Mouse (Mus musculus): Measurements from ENCODE around the gene Zmiz1. TPM values are rescaled to one million over a fixed set of nuclear protein-coding genes. Genes with fewer than 3 reads are reported as not detected.

Zmiz1 gene
- polyA plus RNA-seq, 1 experiment from 2014 or later = 31.3 TPM

- ATAC-seq (ENCODE audit: insufficient number of reproducible peaks, insufficient read depth, low FRiP score, low read depth) = peak; percentile 29; the same call in 1 of the 2 replicates
- Histone ChIP-seq H3K4me3 (ENCODE audit: control insufficient read depth in 1 of 2, insufficient read depth in 1 of 2, low read depth in 1 of 2, low read length in 2 of 2) (no peak overlapping the region), H3K4me2 (ENCODE audit: low read length) (no peak overlapping the region), H3K27me3 (ENCODE audit: control insufficient read depth, insufficient read depth, low read length) (no peaks in the 10 kb centered on the region), H3K27ac (replicated peaks in 1 of 2; ENCODE audit: control insufficient read depth in 1 of 2, insufficient read depth in 1 of 2, low read depth in 2 of 2, low read length in 2 of 2) (peak overlapping the region; percentile 93 to 94), H3K36me3 (ENCODE audit: control insufficient read depth, insufficient read depth, low read length) (peaks cover 18% of the 10 kb centered on the region), H3K4me1 (ENCODE audit: control insufficient read depth in 2 of 2, insufficient read depth in 2 of 2, low read length in 2 of 2) (peaks cover 43 to 44% of the 10 kb centered on the region in 2 experiments), H3K9me3 (ENCODE audit: control insufficient read depth, low read length) (no peaks in the 10 kb centered on the region), H3K9ac (ENCODE audit: low read length) (peak overlapping the region; percentile 14; the same call in 1 of the 2 replicates)
- WGBS = 22% methylated on average over 4 of the region's 4 CpGs
These were observed 251.7 kb downstream of the Zmiz1 start for GRCm38 (mm10) chr14:25710681-25711080.

- H3K27me3 ChIP-seq (ENCODE audit: control insufficient read depth, insufficient read depth, low read length) = no peaks in the 10 kb centered on the region
- no peak overlapping the region for H3K4me2 ChIP-seq (ENCODE audit: low read length)
- H3K9me3 ChIP-seq (ENCODE audit: control insufficient read depth, low read length) = no peaks in the 10 kb centered on the region
- H3K4me1 ChIP-seq (ENCODE audit: control insufficient read depth in 2 of 2, insufficient read depth in 2 of 2, low read length in 2 of 2) = peaks cover 43 to 44% of the 10 kb centered on the region in 2 experiments
- H3K27ac ChIP-seq (replicated peaks in 1 of 2; ENCODE audit: control insufficient read depth in 1 of 2, insufficient read depth in 1 of 2, low read depth in 2 of 2, low read length in 2 of 2) = peak overlapping the region; percentile 93 to 94
- H3K36me3 ChIP-seq (ENCODE audit: control insufficient read depth, insufficient read depth, low read length) = peaks cover 23% of the 10 kb centered on the region
- H3K4me3 ChIP-seq (ENCODE audit: control insufficient read depth in 1 of 2, insufficient read depth in 1 of 2, low read depth in 1 of 2, low read length in 2 of 2) = no peak overlapping the region
- 21% methylated on average over 7 of the region's 7 CpGs for WGBS
- no peak overlapping the region; the same call in 1 of the 2 replicates for H3K9ac ChIP-seq (ENCODE audit: low read length)
- peak; percentile 76 for ATAC-seq (ENCODE audit: insufficient number of reproducible peaks, insufficient read depth, low FRiP score, low read depth)
These were observed 252.2 kb downstream of the Zmiz1 start for GRCm38 (mm10) chr14:25711177-25711576.

- Histone ChIP-seq H3K4me1 (ENCODE audit: control insufficient read depth in 2 of 2, insufficient read depth in 2 of 2, low read length in 2 of 2) (peaks cover 43 to 44% of the 10 kb centered on the region in 2 experiments), H3K9ac (ENCODE audit: low read length) (peak overlapping the region; percentile 64), H3K9me3 (ENCODE audit: control insufficient read depth, low read length) (no peaks in the 10 kb centered on the region), H3K4me2 (ENCODE audit: low read length) (no peak overlapping the region), H3K36me3 (ENCODE audit: control insufficient read depth, insufficient read depth, low read length) (peaks cover 27% of the 10 kb centered on the region), H3K4me3 (ENCODE audit: control insufficient read depth in 1 of 2, insufficient read depth in 1 of 2, low read depth in 1 of 2, low read length in 2 of 2) (no peak overlapping the region), H3K27me3 (ENCODE audit: control insufficient read depth, insufficient read depth, low read length) (no peaks in the 10 kb centered on the region), H3K27ac (replicated peaks in 1 of 2; ENCODE audit: control insufficient read depth in 1 of 2, insufficient read depth in 1 of 2, low read depth in 2 of 2, low read length in 2 of 2) (peak overlapping the region; percentile 93 to 94)
- ATAC-seq (ENCODE audit: insufficient number of reproducible peaks, insufficient read depth, low FRiP score, low read depth) = 0 out of 2 replicates have a peak, but pooled peaks have one; percentile 2
- WGBS = 33% methylated on average over 8 of the region's 8 CpGs
These were observed 252.6 kb downstream of the Zmiz1 start for GRCm38 (mm10) chr14:25711602-25712001.

GRCm38 (mm10) chr14:25713443-25713842 is 254.5 kb downstream of the Zmiz1 start:
- peaks cover 40% of the 10 kb centered on the region for H3K36me3 ChIP-seq (ENCODE audit: control insufficient read depth, insufficient read depth, low read length)
- H3K27ac ChIP-seq (replicated peaks in 1 of 2; ENCODE audit: control insufficient read depth in 1 of 2, insufficient read depth in 1 of 2, low read depth in 2 of 2, low read length in 2 of 2) = no peak overlapping the region
- no peak overlapping the region for H3K4me2 ChIP-seq (ENCODE audit: low read length)
- H3K27me3 ChIP-seq (ENCODE audit: control insufficient read depth, insufficient read depth, low read length) = no peaks in the 10 kb centered on the region
- H3K9ac ChIP-seq (ENCODE audit: low read length) = no peak overlapping the region
- ATAC-seq (ENCODE audit: insufficient number of reproducible peaks, insufficient read depth, low FRiP score, low read depth) = no peak
- 19% methylated on average over 4 of the region's 4 CpGs for WGBS
- H3K9me3 ChIP-seq (ENCODE audit: control insufficient read depth, low read length) = no peaks in the 10 kb centered on the region
- peaks cover 41 to 45% of the 10 kb centered on the region in 2 experiments for H3K4me1 ChIP-seq (ENCODE audit: control insufficient read depth in 2 of 2, insufficient read depth in 2 of 2, low read length in 2 of 2)
- no peak overlapping the region for H3K4me3 ChIP-seq (ENCODE audit: control insufficient read depth in 1 of 2, insufficient read depth in 1 of 2, low read depth in 1 of 2, low read length in 2 of 2)

Small RNA genes within 50 kb of the gene (microRNA-seq; reads per million reads assigned to microRNA genes)
- gene Mir3075 = 5.9 reads per million, percentile 16 among the genes with 10 or more reads in this experiment

Other genes with a start within 250 kb of the Zmiz1 start
- 99.2 and 105 TPM in 2 replicates for gene Ppif, start 235.0 kb downstream of the Zmiz1 start, polyA plus RNA-seq (2014; fragmentation: Nextera tagmentation; extraction: Ambion mirVana)